Mouse (Mus musculus) mouse embryonic stem cell (cell line): ENCODE data around the gene Helz2.
"Not testable (repeated sequence)": the region's sequence is repeated elsewhere in the genome, so short reads cannot be mapped to it uniquely, and the experiment has no call there.

Experiments used
- in situ Hi-C, 2 experiments: fragments of 300-500 bp; cut with MboI; formaldehyde crosslinking; loops; 1 replicate in 1 of 2; 3 replicates in 1 of 2; pipeline ENCODE4 v1.14.3; 2019 to 2020; ENCODE audit warnings: low sequenced_read_pairs in 2 of 2, low pct_unique_long_range_greater_than_20kb in 1 of 2, mixed read lengths in 1 of 2; ENCODE audit not compliant: unreplicated experiment in 1 of 2

Helz2 gene

DNA sequence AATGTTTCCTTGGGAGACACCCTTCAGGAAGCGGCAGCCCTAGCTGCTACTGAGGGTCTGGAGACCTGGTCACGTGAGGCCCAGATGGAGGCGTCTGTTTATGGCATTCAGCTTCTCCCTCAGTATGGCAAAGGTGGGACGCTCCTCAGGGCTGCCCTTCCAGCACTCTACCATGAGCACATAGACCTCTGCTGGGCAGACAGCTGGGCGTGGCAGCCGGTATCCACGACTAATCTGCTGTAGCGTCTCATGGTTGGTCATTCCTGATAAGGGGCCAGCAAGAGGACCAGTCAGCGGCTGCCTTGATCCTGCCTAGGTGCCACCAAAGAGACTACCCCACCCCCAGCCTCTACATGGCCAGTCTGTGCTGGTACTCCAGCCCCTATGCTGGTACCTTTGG, 35.7 kb downstream of the Helz2 start:
- in situ Hi-C loops, result no loop called here

DNA sequence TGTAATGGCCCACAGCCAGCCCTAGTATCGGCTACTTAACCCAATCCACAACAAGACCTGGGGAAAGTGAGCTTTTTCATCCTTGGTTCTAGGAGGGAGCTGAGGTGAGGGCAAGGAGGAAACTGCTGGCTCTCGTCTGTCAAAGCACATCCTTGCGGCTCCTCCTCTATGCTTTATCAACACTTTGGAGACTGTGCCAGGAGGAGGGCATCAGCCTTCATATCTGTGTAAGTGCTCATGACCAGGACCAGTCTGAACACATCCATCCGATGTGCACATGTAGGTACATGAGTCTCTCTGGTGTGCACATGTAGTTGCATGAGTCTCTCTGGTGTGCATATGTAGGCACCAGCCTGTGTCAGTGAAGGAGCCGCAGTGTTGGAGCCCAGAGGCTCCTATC, 36.1 kb downstream of the Helz2 start:
- in situ Hi-C loops, result no loop called here

- in situ Hi-C loops, result no loop called here
These were observed 38.9 kb downstream of the Helz2 start for GRCm38 (mm10) chr2:181202886-181203285.

GRCm38 (mm10) chr2:181202422-181202821, 39.4 kb downstream of the Helz2 start, which contains the start of gene Ptk6:
Gene Ptk6 (minus strand): TSS chr2:181202789.
- in situ Hi-C loops, result no loop called here

DNA sequence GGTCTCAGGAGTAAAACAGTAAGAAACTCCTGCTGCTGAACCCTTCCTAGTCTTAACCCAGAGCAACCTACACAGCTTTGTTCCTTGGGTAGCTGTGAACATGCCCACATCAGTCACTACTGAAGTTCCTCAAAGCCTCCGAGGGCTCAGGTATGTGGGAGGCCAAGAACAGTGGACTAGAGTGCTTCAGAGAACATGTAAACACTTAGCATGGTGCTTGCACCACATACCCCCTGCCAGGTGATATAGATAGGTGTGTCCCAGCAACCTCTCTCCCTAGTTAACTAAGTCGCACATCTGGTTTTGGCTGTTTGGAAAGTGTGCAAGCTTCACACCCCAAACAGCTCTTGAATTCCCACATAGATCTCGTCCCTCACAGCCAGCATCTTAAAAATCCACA, 40.2 kb downstream of the Helz2 start:
- in situ Hi-C loops, result no loop called here

GRCm38 (mm10) chr2:181196628-181197300, 45.1 kb downstream of the Helz2 start:
- in situ Hi-C loops, result no loop called here

DNA sequence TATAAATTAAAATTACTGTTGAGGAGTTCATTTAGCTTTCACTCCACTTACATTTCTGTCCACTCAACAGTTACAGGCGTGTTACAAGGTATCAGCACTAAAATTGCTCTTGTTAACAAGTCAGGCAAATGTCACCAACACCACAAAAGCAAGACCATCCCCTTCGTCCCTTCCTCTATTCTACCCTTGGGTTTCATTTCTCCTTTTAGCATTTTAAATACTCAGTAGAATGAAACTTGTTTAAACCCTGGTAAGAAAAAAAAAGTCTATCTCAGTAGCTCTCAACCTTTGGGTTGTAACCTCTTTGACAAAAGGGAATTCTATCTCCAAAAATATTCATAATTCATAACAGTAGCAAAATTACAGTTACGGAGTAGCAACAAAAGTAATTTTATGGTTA, 48.8 kb downstream of the Helz2 start:
- in situ Hi-C loops, result no loop called here

- in situ Hi-C loops, result no loop called here
These were observed 49.9 kb downstream of the Helz2 start for GRCm38 (mm10) chr2:181191936-181192335.

DNA sequence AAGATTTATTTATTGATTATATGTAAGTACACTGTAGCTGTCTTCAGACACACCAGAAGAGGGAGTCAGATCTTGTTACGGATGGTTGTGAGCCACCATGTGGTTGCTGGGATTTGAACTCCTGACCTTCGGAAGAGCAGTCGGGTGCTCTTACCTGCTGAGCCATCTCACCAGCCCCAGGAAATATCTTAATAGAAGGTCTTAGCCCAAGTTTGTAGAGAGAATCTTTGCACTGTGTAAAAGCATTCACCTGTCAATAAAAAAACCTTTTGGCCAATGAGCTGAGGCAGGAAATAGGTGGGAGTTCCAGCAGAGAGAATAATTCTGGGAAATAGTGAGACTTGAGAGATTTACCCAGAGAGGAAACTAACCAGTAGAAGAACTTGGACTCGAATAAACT, 50.4 kb downstream of the Helz2 start:
- in situ Hi-C loops, result not testable (repeated sequence)

DNA sequence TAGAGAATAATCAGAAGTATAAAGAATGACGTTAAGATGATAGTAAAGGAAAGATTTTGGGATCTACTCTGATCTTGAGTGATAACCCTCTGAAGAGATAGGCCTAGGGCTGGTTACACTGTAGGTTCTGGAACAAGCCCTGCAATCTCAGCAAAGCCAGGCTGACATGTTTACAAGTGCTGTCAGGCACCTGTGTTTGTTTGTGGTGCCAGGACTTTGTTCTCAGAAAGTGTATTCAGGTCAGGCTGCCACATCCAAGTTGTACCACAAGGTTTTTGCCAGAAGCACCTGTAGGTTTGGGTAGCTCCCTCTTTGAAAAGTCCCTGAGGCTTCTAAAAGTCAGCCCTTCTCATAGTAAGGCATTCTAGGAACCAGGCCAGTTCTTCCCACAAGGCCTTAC, 52.5 kb downstream of the Helz2 start:
- in situ Hi-C loops, result no loop called here

DNA sequence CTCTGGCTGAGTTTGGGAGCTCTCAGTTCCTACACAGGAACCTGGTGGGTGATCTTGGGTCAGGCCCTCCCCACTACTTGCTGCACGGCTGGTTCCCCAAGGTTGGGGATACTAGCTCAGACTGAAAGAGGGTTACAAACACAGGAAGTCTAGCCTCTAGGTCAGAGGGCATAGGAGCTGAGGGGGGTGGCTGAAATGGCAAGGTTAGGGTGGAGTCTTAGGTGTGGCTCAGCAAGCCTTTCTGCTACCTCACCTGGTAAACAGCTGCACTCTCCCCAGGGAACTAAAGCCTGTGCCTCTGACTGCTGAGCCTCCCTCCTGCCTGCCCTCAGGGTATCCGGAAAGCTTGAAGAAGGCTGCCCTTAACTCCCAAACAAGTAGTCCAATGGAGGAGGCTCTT, 53.1 kb downstream of the Helz2 start:
- in situ Hi-C loops, result no loop called here

- in situ Hi-C loops, result no loop called here
These were observed 54.5 kb downstream of the Helz2 start, which contains the start of gene Ppdpf for GRCm38 (mm10) chr2:181187121-181188000. Gene Ppdpf (plus strand): TSS chr2:181187247.

DNA sequence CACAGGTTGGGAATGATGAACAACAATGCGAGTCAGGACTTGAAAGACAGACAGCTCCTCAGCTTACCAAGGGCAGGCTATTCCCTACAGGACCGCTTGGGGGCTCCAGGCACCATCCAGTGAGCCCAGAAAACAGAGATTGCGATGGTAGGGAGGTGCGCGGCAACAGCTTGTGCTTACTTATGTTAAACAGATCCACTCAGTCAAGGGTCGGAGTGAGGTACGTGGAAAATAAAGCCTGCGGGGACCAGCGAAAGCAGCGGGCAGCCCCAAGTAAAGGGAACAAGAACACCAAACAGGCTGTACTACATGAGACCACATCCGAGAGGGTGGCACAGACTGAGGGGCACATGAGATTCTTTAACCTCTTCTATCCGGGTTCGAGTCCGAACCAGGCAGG, 55.2 kb downstream of the Helz2 start:
- in situ Hi-C loops, result no loop called here

DNA sequence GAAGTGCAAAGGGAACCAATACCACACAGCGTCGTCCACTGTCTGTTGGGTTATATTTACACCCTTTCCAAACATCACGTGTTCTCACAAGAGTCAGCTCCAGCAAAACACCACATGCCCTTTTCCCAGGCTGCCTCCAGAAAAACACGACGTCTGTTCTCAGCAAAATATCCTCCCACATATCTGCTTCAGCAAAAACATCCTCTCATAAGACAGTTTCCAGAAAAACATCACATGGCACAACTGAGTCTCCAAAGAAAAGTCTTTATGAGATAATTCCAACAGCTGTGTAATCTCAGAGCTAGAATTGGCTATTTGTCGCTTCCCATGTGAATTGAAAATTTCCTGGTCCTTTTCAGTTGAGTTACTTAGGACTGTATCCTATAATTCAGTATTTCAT, 60.9 kb downstream of the Helz2 start:
- in situ Hi-C loops, result no loop called here

GRCm38 (mm10) chr2:181178471-181178870, 63.4 kb downstream of the Helz2 start:
- in situ Hi-C loops, result no loop called here

DNA sequence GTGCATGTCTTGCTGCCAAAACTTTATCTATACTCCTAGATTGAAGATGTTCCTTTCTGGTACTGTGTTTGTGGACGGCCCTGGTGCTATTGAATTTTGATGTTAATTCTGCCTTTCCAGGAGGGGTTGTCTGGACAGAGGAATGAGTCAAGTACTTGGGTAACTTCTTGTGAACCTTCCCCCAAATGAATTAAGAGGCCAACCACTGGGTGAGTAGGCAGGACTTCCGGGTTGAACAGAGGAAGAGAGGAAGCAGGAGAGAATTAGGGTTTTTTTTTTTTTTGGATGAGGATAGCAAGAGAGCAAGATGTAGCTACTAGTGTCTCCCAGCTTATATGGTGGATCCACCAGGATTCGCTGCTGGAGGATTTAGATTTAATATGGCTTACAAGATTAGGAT, 63.8 kb downstream of the Helz2 start:
- in situ Hi-C loops, result no loop called here
